Mouse (Mus musculus): Measurements from ENCODE around the gene Rapgef3. TPM values are rescaled to one million over a fixed set of nuclear protein-coding genes. Genes with fewer than 3 reads are reported as not detected.

The Rapgef3 gene
- polyA plus RNA-seq, 1 experiment, result 6.6 TPM

- no peak for TF ChIP-seq POLR2A (IDR thresholded peaks at IDR 0.05; ENCODE audit: low read depth, low read length)
- TF ChIP-seq CTCF (IDR thresholded peaks at IDR 0.05; ENCODE audit: borderline replicate concordance, insufficient read depth, low read length), result no peak
- Histone ChIP-seq H3K4me1 (ENCODE audit: control insufficient read depth, insufficient read depth, low read length) (no peaks in the 10 kb centered on the region), H3K27ac (ENCODE audit: insufficient read depth, low read length) (no peak overlapping the region)
Measured at GRCm38 (mm10) chr15:97719494-97719893, 48.3 kb downstream of the Rapgef3 start.

DNA sequence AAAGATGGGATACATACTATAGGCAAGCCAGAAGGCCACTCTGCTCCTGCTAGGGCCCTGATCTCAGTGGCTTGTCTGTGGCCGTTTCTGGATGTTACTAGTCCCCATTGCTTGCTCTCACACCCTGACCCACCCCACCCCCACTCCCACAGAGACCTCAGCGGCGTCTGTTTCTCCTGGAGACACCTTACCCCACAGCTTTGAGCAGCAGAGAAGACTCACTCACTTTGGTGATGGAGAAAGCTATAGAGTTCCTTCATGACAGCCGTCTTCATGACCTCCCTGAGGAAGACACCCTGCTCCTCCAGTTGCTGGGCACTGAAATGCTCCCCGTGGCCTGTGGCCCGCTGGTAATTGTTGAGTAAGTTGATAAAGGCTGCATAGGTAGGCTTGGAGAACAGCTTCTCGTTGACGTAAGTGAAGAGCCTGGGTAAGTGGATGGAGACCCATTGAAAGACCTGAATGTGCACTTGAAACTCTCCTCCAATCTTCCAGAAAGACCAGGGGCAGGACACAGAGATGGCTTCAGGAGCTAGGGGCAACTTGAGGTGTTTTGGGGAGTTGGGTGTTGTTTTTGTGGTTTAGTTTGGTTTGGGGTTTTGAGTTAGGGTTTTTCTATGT lies 49.1 kb downstream of the Rapgef3 start:
- Histone ChIP-seq H3K4me3 (ENCODE audit: insufficient read depth, low read length) (no peak overlapping the region), H3K27ac (ENCODE audit: insufficient read depth, low read length) (no peak overlapping the region), H3K4me1 (ENCODE audit: control insufficient read depth, insufficient read depth, low read length) (no peaks in the 10 kb centered on the region)
- TF ChIP-seq POLR2A (IDR thresholded peaks at IDR 0.05; ENCODE audit: low read depth, low read length) (no peak), CTCF (IDR thresholded peaks at IDR 0.05; ENCODE audit: borderline replicate concordance, insufficient read depth, low read length) (no peak)

More at GRCm38 (mm10) chr15:97719494-97719893, 48.3 kb downstream of the Rapgef3 start:
- H3K4me3 ChIP-seq (ENCODE audit: insufficient read depth, low read length), result no peak overlapping the region

- Histone ChIP-seq H3K4me1 (ENCODE audit: control insufficient read depth, insufficient read depth, low read length) (no peaks in the 10 kb centered on the region), H3K27ac (ENCODE audit: insufficient read depth, low read length) (no peak overlapping the region), H3K4me3 (ENCODE audit: insufficient read depth, low read length) (no peak overlapping the region)
- TF ChIP-seq POLR2A (IDR thresholded peaks at IDR 0.05; ENCODE audit: low read depth, low read length) (no peak), CTCF (IDR thresholded peaks at IDR 0.05; ENCODE audit: borderline replicate concordance, insufficient read depth, low read length) (peak; percentile 63; the same call in 1 of the 2 replicates)
Measured at GRCm38 (mm10) chr15:97717861-97718534, 49.8 kb downstream of the Rapgef3 start.

GRCm38 (mm10) chr15:97716782-97717181 lies 51.0 kb downstream of the Rapgef3 start:
- no peak overlapping the region for H3K4me3 ChIP-seq (ENCODE audit: insufficient read depth, low read length)
- no peak overlapping the region for H3K27ac ChIP-seq (ENCODE audit: insufficient read depth, low read length)
- TF ChIP-seq POLR2A (IDR thresholded peaks at IDR 0.05; ENCODE audit: low read depth, low read length) (no peak), CTCF (IDR thresholded peaks at IDR 0.05; ENCODE audit: borderline replicate concordance, insufficient read depth, low read length) (no peak)
- no peaks in the 10 kb centered on the region for H3K4me1 ChIP-seq (ENCODE audit: control insufficient read depth, insufficient read depth, low read length)

DNA sequence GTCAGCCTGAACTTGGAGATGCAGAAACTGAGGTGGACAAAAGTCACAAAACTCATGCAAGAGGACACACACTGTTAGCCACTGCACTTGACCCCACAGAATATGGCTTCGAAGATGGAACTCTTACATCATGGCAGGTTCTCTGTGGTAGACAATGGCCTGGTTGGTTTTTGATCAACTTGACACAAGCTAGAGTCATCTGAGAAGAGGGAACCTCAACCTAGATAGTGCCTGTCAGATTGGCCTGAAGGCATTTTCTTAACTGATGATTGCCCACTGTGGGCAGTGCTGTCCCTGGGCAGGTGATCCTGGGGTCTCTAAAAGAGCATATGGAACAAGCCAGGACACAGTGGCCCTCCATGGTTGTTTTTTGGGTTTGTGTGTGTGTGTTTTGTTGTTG lies 52.0 kb downstream of the Rapgef3 start:
- H3K27ac ChIP-seq (ENCODE audit: insufficient read depth, low read length), result no peak overlapping the region
- H3K4me1 ChIP-seq (ENCODE audit: control insufficient read depth, insufficient read depth, low read length), result no peaks in the 10 kb centered on the region
- TF ChIP-seq CTCF (IDR thresholded peaks at IDR 0.05; ENCODE audit: borderline replicate concordance, insufficient read depth, low read length) (no peak), POLR2A (IDR thresholded peaks at IDR 0.05; ENCODE audit: low read depth, low read length) (no peak)
- H3K4me3 ChIP-seq (ENCODE audit: insufficient read depth, low read length), result no peak overlapping the region

DNA sequence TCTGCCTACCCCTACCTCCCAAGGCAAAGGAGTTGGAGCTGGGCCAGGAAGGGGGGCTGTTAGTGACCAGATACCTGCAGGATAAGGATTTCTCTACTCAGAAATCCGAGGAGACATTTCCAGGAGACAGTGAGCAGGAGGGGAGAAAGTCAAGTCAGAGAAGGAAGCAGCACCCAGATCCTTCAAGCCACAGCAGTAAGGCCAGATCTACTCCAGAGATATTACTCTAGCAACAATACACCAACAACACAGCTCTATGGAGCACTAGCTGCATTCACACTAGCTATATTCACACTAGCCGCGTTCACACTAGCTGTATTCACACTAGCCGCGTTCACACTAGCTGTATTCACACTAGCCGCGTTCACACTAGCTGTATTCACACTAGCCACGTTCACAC lies 52.7 kb downstream of the Rapgef3 start:
- no peaks in the 10 kb centered on the region for H3K4me1 ChIP-seq (ENCODE audit: control insufficient read depth, insufficient read depth, low read length)
- H3K27ac ChIP-seq (ENCODE audit: insufficient read depth, low read length), result no peak overlapping the region
- no peak for TF ChIP-seq CTCF (IDR thresholded peaks at IDR 0.05; ENCODE audit: borderline replicate concordance, insufficient read depth, low read length)
- TF ChIP-seq POLR2A (IDR thresholded peaks at IDR 0.05; ENCODE audit: low read depth, low read length), result no peak
- H3K4me3 ChIP-seq (ENCODE audit: insufficient read depth, low read length), result no peak overlapping the region

- Histone ChIP-seq H3K4me3 (ENCODE audit: insufficient read depth, low read length) (no peak overlapping the region), H3K27ac (ENCODE audit: insufficient read depth, low read length) (no peak overlapping the region), H3K4me1 (ENCODE audit: control insufficient read depth, insufficient read depth, low read length) (no peaks in the 10 kb centered on the region)
- no peak for TF ChIP-seq POLR2A (IDR thresholded peaks at IDR 0.05; ENCODE audit: low read depth, low read length)
- TF ChIP-seq CTCF (IDR thresholded peaks at IDR 0.05; ENCODE audit: borderline replicate concordance, insufficient read depth, low read length), result no peak
Measured at GRCm38 (mm10) chr15:97712546-97712945, 55.2 kb downstream of the Rapgef3 start.

GRCm38 (mm10) chr15:97710906-97711305 lies 56.9 kb downstream of the Rapgef3 start:
- Histone ChIP-seq H3K4me1 (ENCODE audit: control insufficient read depth, insufficient read depth, low read length) (no peaks in the 10 kb centered on the region), H3K27ac (ENCODE audit: insufficient read depth, low read length) (no peak overlapping the region), H3K4me3 (ENCODE audit: insufficient read depth, low read length) (no peak overlapping the region)
- TF ChIP-seq POLR2A (IDR thresholded peaks at IDR 0.05; ENCODE audit: low read depth, low read length), result no peak
- TF ChIP-seq CTCF (IDR thresholded peaks at IDR 0.05; ENCODE audit: borderline replicate concordance, insufficient read depth, low read length), result no peak

- H3K4me3 ChIP-seq (ENCODE audit: insufficient read depth, low read length), result peak within 1 kb of the TSS; percentile 87
- no peaks in the 10 kb centered on the region for H3K4me1 ChIP-seq (ENCODE audit: control insufficient read depth, insufficient read depth, low read length)
- TF ChIP-seq CTCF (IDR thresholded peaks at IDR 0.05; ENCODE audit: borderline replicate concordance, insufficient read depth, low read length), result no peak
- TF ChIP-seq POLR2A (IDR thresholded peaks at IDR 0.05; ENCODE audit: low read depth, low read length), result peak; percentile 90
- no peak within 1 kb of the TSS for H3K27ac ChIP-seq (ENCODE audit: insufficient read depth, low read length)
Measured at GRCm38 (mm10) chr15:97705211-97706050, 62.3 kb downstream of the Rapgef3 start, which contains the start of gene Rpap3. Gene Rpap3, minus strand, starts transcription at chr15:97705825.

Measured in embryonic fibroblast, embryonic 13.5 days (primary cell).